Mouse (Mus musculus): ENCODE measurements around the gene Cbr3. TPM values are rescaled to one million over a fixed set of nuclear protein-coding genes. Genes with fewer than 3 reads are reported as not detected.

Cbr3 gene
- 4.3 TPM for polyA plus RNA-seq (2015; fragmentation: Illumina TruSeq; extraction: RNeasy Lipid Tissue Mini Kit (QIAGEN cat#74804); ENCODE audit: insufficient read depth, low replicate concordance)

DNA sequence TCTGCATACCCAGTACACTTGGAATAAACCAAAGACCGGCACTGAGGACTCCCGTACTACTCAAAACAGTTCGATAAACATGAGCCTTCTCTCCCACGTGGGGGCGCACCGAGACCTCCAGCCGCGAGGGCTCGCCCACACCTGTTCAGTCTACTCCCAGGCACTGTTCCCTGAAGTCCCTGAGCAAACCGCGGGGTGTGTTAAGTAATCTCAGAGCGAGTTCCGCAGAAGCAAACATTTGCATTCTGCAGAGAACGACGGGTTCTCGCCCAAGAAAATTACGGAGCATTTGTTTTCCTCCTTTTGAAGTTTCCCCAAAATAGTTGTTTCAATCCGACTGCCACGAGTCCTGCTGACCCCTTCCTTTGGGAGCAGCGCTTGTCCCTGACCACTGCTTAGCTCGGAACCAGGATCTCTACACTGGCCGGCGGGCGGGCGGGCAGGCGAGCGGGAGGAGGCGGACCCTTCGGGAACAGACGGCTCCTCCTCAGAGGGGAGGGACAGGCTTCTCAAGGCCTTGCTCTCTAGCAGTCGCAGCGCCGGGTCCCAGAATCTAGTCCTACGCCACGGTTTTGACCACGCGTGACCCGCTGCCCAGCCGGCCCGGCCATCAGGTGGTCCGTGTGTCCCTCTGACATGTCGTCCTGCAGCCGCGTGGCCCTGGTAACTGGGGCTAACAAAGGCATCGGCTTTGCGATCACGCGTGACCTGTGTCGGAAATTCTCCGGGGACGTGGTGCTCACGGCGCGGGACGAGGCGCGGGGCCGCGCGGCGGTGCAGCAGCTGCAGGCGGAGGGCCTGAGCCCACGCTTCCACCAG, at the start of gene Cbr3:
Gene Cbr3 (plus strand): TSS at position 527 of the 819 bp plus-strand sequence.

DNA sequence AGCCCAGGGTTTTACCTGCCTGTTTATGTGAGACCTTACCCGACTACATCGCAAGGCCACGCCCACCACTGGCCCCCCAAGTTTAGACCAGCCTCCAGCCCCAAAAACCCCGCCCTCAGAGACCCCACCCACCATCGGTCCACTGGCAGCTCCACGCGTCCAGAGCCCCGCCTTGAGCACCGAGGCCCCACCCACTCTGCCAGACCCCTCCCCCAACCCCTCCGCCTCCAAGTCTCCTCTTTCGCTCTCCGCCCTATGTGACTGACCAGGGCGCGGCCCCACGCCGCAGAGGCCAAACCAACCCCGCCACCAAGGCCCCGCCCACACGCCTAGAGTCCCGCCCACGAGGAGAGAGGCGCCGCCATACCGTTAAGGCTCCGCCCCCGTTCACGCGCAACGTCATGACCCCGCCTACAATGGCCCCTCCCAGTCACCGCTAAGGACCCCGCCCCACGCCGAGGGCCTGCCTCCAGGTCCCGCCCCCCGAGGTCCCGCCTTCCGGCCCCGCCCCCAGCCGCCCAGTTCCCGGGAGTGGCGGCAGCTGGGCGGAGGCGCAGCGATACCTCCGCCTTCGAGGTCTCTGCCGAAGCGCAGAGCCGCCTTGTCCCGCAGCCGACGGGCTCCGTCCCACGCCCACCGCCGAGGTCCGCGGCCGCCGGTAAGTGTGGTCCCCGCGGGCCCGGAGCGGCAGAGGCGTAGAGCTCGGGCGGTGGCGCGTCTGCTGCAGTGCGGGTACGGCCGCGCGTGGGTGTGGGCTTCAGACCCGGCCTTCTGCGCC, 28.6 kb downstream of the Cbr3 start, which contains the start of gene Dop1b:
Gene Dop1b (plus strand): TSS at position 494 of the 778 bp plus-strand sequence.

Other genes with a start within 250 kb of the Cbr3 start
- gene Setd4, start 79.2 kb upstream of the Cbr3 start, polyA plus RNA-seq (2015; fragmentation: Illumina TruSeq; extraction: RNeasy Lipid Tissue Mini Kit (QIAGEN cat#74804); ENCODE audit: insufficient read depth, low replicate concordance): 13.2 TPM
- gene Cbr1, start 77.4 kb upstream of the Cbr3 start, polyA plus RNA-seq (2015; fragmentation: Illumina TruSeq; extraction: RNeasy Lipid Tissue Mini Kit (QIAGEN cat#74804); ENCODE audit: insufficient read depth, low replicate concordance): 20.3 TPM
- not detected for gene Gm5678, start 55.1 kb upstream of the Cbr3 start, polyA plus RNA-seq (2015; fragmentation: Illumina TruSeq; extraction: RNeasy Lipid Tissue Mini Kit (QIAGEN cat#74804); ENCODE audit: insufficient read depth, low replicate concordance)
- gene Dop1b, start 28.7 kb downstream of the Cbr3 start, polyA plus RNA-seq (2015; fragmentation: Illumina TruSeq; extraction: RNeasy Lipid Tissue Mini Kit (QIAGEN cat#74804); ENCODE audit: insufficient read depth, low replicate concordance): 31.6 TPM
- 121 TPM for gene Morc3, start 148.9 kb downstream of the Cbr3 start, polyA plus RNA-seq (2015; fragmentation: Illumina TruSeq; extraction: RNeasy Lipid Tissue Mini Kit (QIAGEN cat#74804); ENCODE audit: insufficient read depth, low replicate concordance)
- gene Chaf1b, start 200.7 kb downstream of the Cbr3 start, polyA plus RNA-seq (2015; fragmentation: Illumina TruSeq; extraction: RNeasy Lipid Tissue Mini Kit (QIAGEN cat#74804); ENCODE audit: insufficient read depth, low replicate concordance): 7.7 TPM